In the genomic region with DNA sequence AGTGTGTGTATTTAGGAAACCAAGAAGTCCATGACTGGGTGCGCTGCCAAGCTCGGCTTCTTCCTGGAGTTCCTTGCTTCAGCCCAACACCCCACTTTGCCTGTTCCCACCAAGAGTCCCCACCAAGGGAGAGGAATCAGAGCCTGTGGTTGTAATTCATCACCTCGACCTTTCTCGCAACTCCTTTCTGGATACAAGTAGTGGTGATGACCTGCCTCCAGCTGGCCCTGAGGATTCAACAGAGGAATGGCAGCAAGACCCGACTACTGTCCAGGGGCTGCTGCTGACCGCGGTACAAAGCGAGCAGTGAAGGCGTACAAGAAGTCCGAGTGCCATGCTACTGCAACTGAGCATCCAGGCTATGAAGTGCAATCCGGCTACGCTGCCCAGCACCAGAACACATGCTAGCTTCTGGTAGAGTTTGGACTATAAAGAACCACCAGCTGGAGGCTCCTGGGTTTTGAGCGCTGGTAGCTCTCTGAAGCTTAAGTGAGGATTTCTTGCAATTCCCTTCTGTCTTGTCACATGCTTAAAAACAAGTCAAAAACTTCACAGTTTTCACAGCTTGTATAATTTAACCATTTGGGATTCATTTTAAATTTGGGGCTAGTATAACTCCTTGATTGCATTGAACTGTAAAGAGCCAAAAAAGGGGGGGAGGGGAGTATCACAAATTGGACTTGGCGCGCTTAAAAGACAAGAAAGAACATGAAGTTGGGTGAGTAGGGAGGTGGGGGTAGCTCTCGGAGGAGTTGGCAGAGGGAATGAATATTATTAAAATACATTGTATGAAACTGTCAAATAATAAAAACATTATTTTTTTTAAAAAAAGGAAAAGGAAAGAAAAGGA, we compare ENCODE assay signal across 28 mouse cellular contexts. TPM values are rescaled to one million over a fixed set of nuclear protein-coding genes. Genes with fewer than 3 reads are reported as not detected.
DNase-seq lines count a peak whose midpoint lies in the region; ATAC-seq and TF ChIP-seq lines count a peak whose summit lies in the region.
"Had no signal": no experiment of that assay in that cellular context is flagged by ENCODE, and none has a peak within 500 bp of the region (broad histone marks: within the 10 kb centered on the region; RNA-seq: fewer than 3 reads in every experiment).

No protein-coding gene starts in this region.

- no peak overlapping the region for H3K4me2 ChIP-seq in forebrain, embryonic 14.5 days (ENCODE audit: low read length)
- no peak overlapping the region for H3K4me2 ChIP-seq in forebrain, embryonic 11.5 days (ENCODE audit: low read depth, low read length, severe bottlenecking)
- H3K4me2 ChIP-seq: embryonic facial prominence, embryonic 15.5 days; heart, embryonic 15.5 days; hindbrain, embryonic 12.5 days; intestine, embryonic 15.5 days; lung, embryonic 14.5 days had no signal

- TF ChIP-seq CTCF in layer of hippocampus, adult 2 months (conservative IDR thresholded peaks at IDR 0.05), result no peak

- no peak overlapping the region for H3K4me3 ChIP-seq in forebrain, embryonic 14.5 days (ENCODE audit: low read depth, low read length)
- H3K4me3 ChIP-seq in forebrain, embryonic 11.5 days (ENCODE audit: low read depth, low read length), result no peak overlapping the region
- no peak overlapping the region for H3K4me3 ChIP-seq in layer of hippocampus, adult 2 months
- H3K4me3 ChIP-seq: embryonic facial prominence, embryonic 15.5 days; heart, embryonic 10.5 days; heart, embryonic 15.5 days; hindbrain, embryonic 12.5 days; intestine, embryonic 15.5 days had no signal

- no peaks in the 10 kb centered on the region for H3K9me3 ChIP-seq in forebrain, embryonic 14.5 days (replicated peaks; ENCODE audit: control insufficient read depth, low read length)
- peaks cover 4% of the 10 kb centered on the region; the same call in 1 of the 2 replicates for H3K9me3 ChIP-seq in forebrain, embryonic 11.5 days (ENCODE audit: control insufficient read depth, low read length)
- H3K9me3 ChIP-seq: embryonic facial prominence, embryonic 15.5 days; heart, embryonic 10.5 days; heart, embryonic 15.5 days; hindbrain, embryonic 12.5 days; intestine, embryonic 15.5 days had no signal

- H3K27me3 ChIP-seq in forebrain, embryonic 14.5 days (replicated peaks; ENCODE audit: control insufficient read depth, insufficient read depth, low read length), result no peaks in the 10 kb centered on the region
- no peaks in the 10 kb centered on the region for H3K27me3 ChIP-seq in forebrain, embryonic 11.5 days (ENCODE audit: control insufficient read depth, insufficient read depth, low read length)
- H3K27me3 ChIP-seq: embryonic facial prominence, embryonic 15.5 days; heart, embryonic 15.5 days; hindbrain, embryonic 12.5 days; intestine, embryonic 15.5 days; Patski had no signal

- no peak overlapping the region for H3K9ac ChIP-seq in forebrain, embryonic 14.5 days (ENCODE audit: low read length)
- H3K9ac ChIP-seq in forebrain, embryonic 11.5 days (ENCODE audit: low read length), result no peak overlapping the region
- H3K9ac ChIP-seq: embryonic facial prominence, embryonic 15.5 days; heart, embryonic 15.5 days; hindbrain, embryonic 12.5 days; intestine, embryonic 15.5 days; liver, embryonic 14.5 days; lung, embryonic 14.5 days had no signal

- H3K4me1 ChIP-seq in forebrain, embryonic 14.5 days (ENCODE audit: control insufficient read depth, insufficient read depth, low read length), result no peaks in the 10 kb centered on the region
- H3K4me1 ChIP-seq in forebrain, embryonic 11.5 days (replicated peaks; ENCODE audit: control insufficient read depth, insufficient read depth, low read length), result no peaks in the 10 kb centered on the region

- peak; percentile 40; the same call in 1 of the 2 replicates for ATAC-seq in forebrain, embryonic 14.5 days
- ATAC-seq in forebrain, embryonic 11.5 days (replicated peaks; ENCODE audit: low FRiP score), result no peak
- ATAC-seq: intestine, embryonic 15.5 days; Patski had no signal

- DNase-seq in forebrain, embryonic 14.5 days (ENCODE audit: low spot score), result peak; percentile 43
- DNase-seq in forebrain, embryonic 11.5 days (ENCODE audit: low spot score), result no peak
- DNase-seq in layer of hippocampus, adult 2 months (ENCODE audit: low spot score in 2 of 2), result no peak
- no peak for DNase-seq in layer of hippocampus, adult 8-10 months (ENCODE audit: low spot score in 2 of 2)
- peak; percentile 46 to 62 for DNase-seq in right cerebral cortex, postnatal 10 days (ENCODE audit: low spot score in 2 of 2)
- no peak for DNase-seq in right cerebral cortex, postnatal 4 days
- DNase-seq in kidney, adult 11 months, result no peak
- no peak for DNase-seq in lung, adult 18-20 months
- DNase-seq: adrenal gland, postnatal 10 days; cerebellum, adult 18-20 months; cerebellum, postnatal 10 days; gastrocnemius, postnatal 14 days; heart, postnatal 36 days; kidney, adult 8-10 months; kidney, postnatal 4 days; liver; lung, embryonic 14.5 days; lung, postnatal 14 days; midbrain, embryonic 14.5 days had no signal

- no peak overlapping the region for H3K27ac ChIP-seq in forebrain, embryonic 14.5 days (ENCODE audit: low read depth, low read length)
- H3K27ac ChIP-seq in forebrain, embryonic 11.5 days (ENCODE audit: low read depth, low read length), result no peak overlapping the region
- 0 out of 2 replicates have a peak overlapping the region, but pooled peaks have one; percentile 18 for H3K27ac ChIP-seq in layer of hippocampus, adult 2 months
- H3K27ac ChIP-seq: embryonic facial prominence, embryonic 15.5 days; heart, embryonic 10.5 days; heart, embryonic 15.5 days; hindbrain, embryonic 12.5 days; hindbrain, postnatal 0 days; intestine, embryonic 15.5 days; kidney, postnatal 0 days; liver, embryonic 14.5 days had no signal

- H3K36me3 ChIP-seq in forebrain, embryonic 14.5 days (ENCODE audit: control insufficient read depth, insufficient read depth, low read length), result no peaks in the 10 kb centered on the region
- no peaks in the 10 kb centered on the region for H3K36me3 ChIP-seq in forebrain, embryonic 11.5 days (ENCODE audit: control insufficient read depth, insufficient read depth, low read length)
- H3K36me3 ChIP-seq: embryonic facial prominence, embryonic 15.5 days; heart, embryonic 10.5 days; heart, embryonic 15.5 days; hindbrain, embryonic 12.5 days; intestine, embryonic 15.5 days had no signal

- WGBS in forebrain, embryonic 14.5 days, result 84% methylated on average over 16 of the region's 16 CpGs
- 91% methylated on average over 16 of the region's 16 CpGs for WGBS in forebrain, embryonic 11.5 days

RNA-seq across cellular contexts. Expression of gene Mical3, which starts 23.9 kb away (rescaled TPM):
- polyA plus RNA-seq in forebrain, embryonic 14.5 days (2014; fragmentation: Nextera tagmentation; extraction: Ambion mirVana), result 19.4 and 34.0 TPM in 2 replicates
- polyA plus RNA-seq in forebrain, embryonic 11.5 days (2014; fragmentation: Nextera tagmentation; extraction: Ambion mirVana), result 15.7 and 18.0 TPM in 2 replicates
- 10 to 100 TPM; 89.5 to 94.6 TPM for total RNA-seq in layer of hippocampus, adult 2 months (2021)
- 100 to 1,000 TPM in 1 of 4 experiments, 10 to 100 TPM in 3; 78.3 to 102 (median 90.8) TPM for total RNA-seq in layer of hippocampus, adult 8-10 months (2022)

RNA-seq across cellular contexts. Expression of gene Pex26, which starts 28.8 kb away (rescaled TPM):
- polyA plus RNA-seq in forebrain, embryonic 14.5 days (2014; fragmentation: Nextera tagmentation; extraction: Ambion mirVana), result 12.7 and 16.4 TPM in 2 replicates
- 8.7 and 9.0 TPM in 2 replicates for polyA plus RNA-seq in forebrain, embryonic 11.5 days (2014; fragmentation: Nextera tagmentation; extraction: Ambion mirVana)
- 10 to 100 TPM in 1 of 2 experiments, 1 to 10 TPM in 1; 9.7 to 11.5 TPM for total RNA-seq in layer of hippocampus, adult 2 months (2021)
- total RNA-seq in layer of hippocampus, adult 8-10 months (2022), result 10 to 100 TPM; 12.1 to 14.2 (median 13.1) TPM

RNA-seq across cellular contexts. Expression of gene Tuba8, which starts 55.8 kb away (rescaled TPM):
- polyA plus RNA-seq in forebrain, embryonic 14.5 days (2014; fragmentation: Nextera tagmentation; extraction: Ambion mirVana), result 0.22 and 0.33 TPM in 2 replicates
- polyA plus RNA-seq in forebrain, embryonic 11.5 days (2014; fragmentation: Nextera tagmentation; extraction: Ambion mirVana), result 0.35 and 0.39 TPM in 2 replicates
- 1 to 10 TPM; 5.0 to 6.1 TPM for total RNA-seq in layer of hippocampus, adult 2 months (2021)
- total RNA-seq in layer of hippocampus, adult 8-10 months (2022), result 1 to 10 TPM; 6.5 to 7.9 (median 7.0) TPM

Comparison
In these comparisons a context has a peak if more than half of its experiments do, and no peak if none do; other contexts are left out.
1. DNase-seq: peak in forebrain, embryonic 14.5 days (single experiment) and right cerebral cortex, postnatal 10 days (2 of 2); none in forebrain, embryonic 11.5 days (single experiment), layer of hippocampus, adult 2 months (0 of 2), layer of hippocampus, adult 8-10 months (0 of 2), right cerebral cortex, postnatal 4 days (single experiment), kidney, adult 11 months (single experiment) and lung, adult 18-20 months (0 of 2).